Mouse (Mus musculus) testis, adult 2 months (tissue): ENCODE measurements around the gene Samd4b. TPM values are rescaled to one million over a fixed set of nuclear protein-coding genes. Genes with fewer than 3 reads are reported as not detected.

Experiments used
- H3K27ac ChIP-seq: fragments of 200-500 bp; 2 replicates; pipeline ENCODE4 v1.5.1; 2012; ENCODE audit warnings: low read depth, low read length; ENCODE audit not compliant: control insufficient read depth, insufficient read depth
- H3K27me3 ChIP-seq: fragments of 200-500 bp; 2 replicates; pipeline ENCODE4 v1.6.1; 2012; ENCODE audit warnings: mild to moderate bottlenecking, low read length, moderate library complexity; ENCODE audit not compliant: control insufficient read depth, insufficient read depth
- H3K36me3 ChIP-seq: fragments of 200-500 bp; 2 replicates; pipeline ENCODE4 v1.6.1; 2012; ENCODE audit warnings: mild to moderate bottlenecking, low read length; ENCODE audit not compliant: control insufficient read depth, insufficient read depth
- H3K4me1 ChIP-seq: fragments of 200-500 bp; 2 replicates; pipeline ENCODE4 v1.6.1; 2012; ENCODE audit warnings: low read length; ENCODE audit not compliant: control insufficient read depth, insufficient read depth
- H3K4me3 ChIP-seq: fragments of 200-500 bp; 2 replicates; pipeline ENCODE4 v1.5.1; 2012; ENCODE audit warnings: low read depth, mild to moderate bottlenecking, low read length, moderate library complexity, mixed read lengths; ENCODE audit not compliant: control insufficient read depth
- CTCF ChIP-seq: fragments of 200-500 bp; IDR thresholded peaks from 2 replicates; pipeline ENCODE4 v1.5.1; 2012; ENCODE audit warnings: low read depth, mild to moderate bottlenecking, inconsistent platforms, low read length, moderate library complexity; ENCODE audit not compliant: control insufficient read depth, insufficient read depth, insufficient replicate concordance
- POLR2A ChIP-seq: fragments of 200-500 bp; IDR thresholded peaks from 2 replicates; pipeline ENCODE4 v1.6.1; 2012; ENCODE audit warnings: low read depth, mild to moderate bottlenecking, inconsistent platforms, low read length, moderate library complexity; ENCODE audit not compliant: control insufficient read depth
- polyA plus RNA-seq: library from polyadenylated mRNA; depleted of rRNA; stranded (reverse); fragments of >200 nt; gene quantifications from 2 replicates; pipeline ENCODE4 v1.2.3, GENCODE M21; 2012

Samd4b gene
- polyA plus RNA-seq, 1 experiment: 234 TPM

DNA sequence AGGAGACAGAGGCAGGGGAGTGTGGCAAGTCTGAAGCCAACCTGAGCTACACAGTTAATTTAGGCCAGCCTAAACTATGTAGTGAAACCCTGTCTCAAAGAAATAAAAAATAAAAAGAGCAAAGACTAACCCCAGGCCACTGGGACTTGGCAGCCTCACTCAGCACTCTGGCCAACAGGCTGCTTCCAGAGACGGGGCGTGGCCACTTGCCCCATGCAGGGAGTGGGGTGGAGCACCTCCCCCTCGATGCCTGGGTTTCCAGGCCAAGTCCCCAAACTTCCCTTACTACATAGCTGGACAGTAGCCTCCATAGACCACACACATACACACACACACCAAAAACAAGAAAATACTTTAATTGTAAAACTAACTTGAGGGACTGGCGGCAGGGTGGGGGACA lies 39.5 kb downstream of the Samd4b start:
- Histone ChIP-seq H3K27me3 (no peaks in the 10 kb centered on the region), H3K4me1 (no peaks in the 10 kb centered on the region), H3K4me3 (no peak overlapping the region), H3K27ac (no peak overlapping the region), H3K36me3 (no peaks in the 10 kb centered on the region; the same call in 1 of the 2 replicates)
- TF ChIP-seq CTCF (no peak), POLR2A (no peak)

DNA sequence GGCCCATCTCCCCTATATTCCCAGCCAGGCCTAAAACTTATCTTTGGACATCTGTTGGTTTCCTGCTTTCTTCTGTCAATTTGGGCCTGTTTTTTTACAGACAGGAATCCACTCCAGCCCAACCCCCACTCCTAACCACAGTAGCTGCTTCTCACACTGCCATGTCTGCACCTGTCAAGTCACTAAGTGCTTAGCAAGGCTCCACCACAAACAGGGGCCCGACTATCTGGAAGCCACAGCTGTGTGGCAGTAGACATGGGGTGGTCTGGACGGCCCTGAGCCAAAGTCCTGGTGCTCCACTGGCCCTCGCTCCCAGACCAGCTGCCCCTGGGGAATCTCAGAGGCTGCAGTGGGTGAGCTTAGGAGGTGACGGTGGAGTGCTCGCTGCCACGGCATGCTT lies 40.2 kb downstream of the Samd4b start:
- H3K4me3 ChIP-seq: no peak overlapping the region
- H3K27ac ChIP-seq: no peak overlapping the region
- H3K27me3 ChIP-seq: no peaks in the 10 kb centered on the region
- TF ChIP-seq CTCF: no peak
- no peak for TF ChIP-seq POLR2A
- H3K4me1 ChIP-seq: peaks cover 2% of the 10 kb centered on the region; the same call in 1 of the 2 replicates
- H3K36me3 ChIP-seq: no peaks in the 10 kb centered on the region; the same call in 1 of the 2 replicates

DNA sequence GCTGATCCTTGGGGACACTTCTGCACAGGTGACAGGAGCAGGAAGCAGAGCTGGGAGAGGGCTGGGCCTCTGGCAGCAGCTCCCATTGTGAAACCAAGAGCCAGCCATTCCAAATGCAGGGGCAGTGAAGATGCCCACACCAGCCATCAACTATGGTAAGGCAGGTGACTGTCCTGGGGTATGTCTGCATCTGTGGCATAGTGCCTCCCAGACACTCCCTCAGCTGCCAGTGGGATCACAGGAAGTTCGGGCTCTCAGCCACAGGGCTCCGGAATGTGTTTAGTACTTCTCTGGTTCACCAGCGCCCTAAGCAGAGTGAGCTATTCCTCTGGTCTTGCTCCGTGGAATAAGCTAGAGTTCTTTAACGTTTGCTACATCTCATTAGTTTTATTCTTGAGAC lies 40.9 kb downstream of the Samd4b start:
- Histone ChIP-seq H3K4me1 (peaks cover 2% of the 10 kb centered on the region; the same call in 1 of the 2 replicates), H3K4me3 (no peak overlapping the region), H3K27ac (no peak overlapping the region), H3K27me3 (no peaks in the 10 kb centered on the region), H3K36me3 (no peaks in the 10 kb centered on the region; the same call in 1 of the 2 replicates)
- TF ChIP-seq POLR2A: no peak
- TF ChIP-seq CTCF: no peak

DNA sequence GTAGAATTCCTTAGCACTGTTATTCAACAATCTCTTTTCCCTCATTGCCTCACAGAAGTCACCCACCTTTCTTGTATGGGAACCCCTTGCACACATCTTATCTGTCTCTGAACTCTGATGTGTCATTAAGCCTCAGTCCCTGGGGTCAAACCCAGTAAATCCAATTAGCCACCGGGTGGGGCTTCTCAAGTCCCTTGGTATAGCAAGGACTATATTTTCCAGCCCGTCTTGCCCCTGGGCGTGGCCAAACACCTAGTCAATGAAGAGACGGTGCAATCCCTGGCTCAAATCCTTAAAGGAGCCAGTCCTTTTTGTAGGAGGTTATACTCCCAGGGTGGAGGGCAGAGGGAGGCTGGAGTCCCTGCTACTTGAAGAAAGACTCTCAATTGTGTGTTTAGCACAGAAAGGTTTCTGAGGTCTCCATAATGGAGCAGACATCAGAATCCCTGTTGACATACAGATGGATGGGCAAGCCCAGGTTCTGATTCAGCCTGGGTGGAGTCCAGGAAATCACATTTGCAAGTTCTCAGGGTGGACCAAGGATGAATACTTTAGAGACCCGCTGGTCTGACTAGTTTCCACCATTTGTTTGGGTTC lies 41.9 kb downstream of the Samd4b start:
- TF ChIP-seq CTCF (no peak), POLR2A (no peak)
- Histone ChIP-seq H3K27me3 (no peaks in the 10 kb centered on the region), H3K4me1 (peaks cover 2% of the 10 kb centered on the region; the same call in 1 of the 2 replicates), H3K4me3 (no peak overlapping the region), H3K27ac (no peak overlapping the region), H3K36me3 (no peaks in the 10 kb centered on the region; the same call in 1 of the 2 replicates)

DNA sequence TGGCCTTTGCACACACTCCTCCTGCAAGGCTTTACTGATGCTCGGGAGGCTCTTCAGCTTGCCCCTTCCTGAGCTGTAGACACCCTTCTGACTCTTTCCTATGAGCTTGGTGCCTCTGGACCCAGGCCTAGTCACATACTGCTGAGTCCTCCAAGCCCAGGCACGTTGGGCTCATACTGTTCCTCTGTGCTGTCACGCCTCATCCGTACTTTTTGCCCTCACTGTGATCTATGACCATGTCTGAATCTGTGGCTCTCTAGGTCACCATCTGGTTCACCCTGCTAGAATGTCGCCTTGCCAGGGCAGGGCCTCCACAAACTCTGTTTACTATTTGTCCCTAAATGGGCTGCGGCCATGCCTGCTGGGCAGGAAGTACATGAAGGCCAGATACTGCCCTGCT lies 44.9 kb downstream of the Samd4b start:
- Histone ChIP-seq H3K4me1 (peaks cover 4% of the 10 kb centered on the region; the same call in 1 of the 2 replicates), H3K27me3 (no peaks in the 10 kb centered on the region), H3K36me3 (no peaks in the 10 kb centered on the region), H3K27ac (no peak overlapping the region), H3K4me3 (no peak overlapping the region)
- no peak for TF ChIP-seq POLR2A
- no peak for TF ChIP-seq CTCF

DNA sequence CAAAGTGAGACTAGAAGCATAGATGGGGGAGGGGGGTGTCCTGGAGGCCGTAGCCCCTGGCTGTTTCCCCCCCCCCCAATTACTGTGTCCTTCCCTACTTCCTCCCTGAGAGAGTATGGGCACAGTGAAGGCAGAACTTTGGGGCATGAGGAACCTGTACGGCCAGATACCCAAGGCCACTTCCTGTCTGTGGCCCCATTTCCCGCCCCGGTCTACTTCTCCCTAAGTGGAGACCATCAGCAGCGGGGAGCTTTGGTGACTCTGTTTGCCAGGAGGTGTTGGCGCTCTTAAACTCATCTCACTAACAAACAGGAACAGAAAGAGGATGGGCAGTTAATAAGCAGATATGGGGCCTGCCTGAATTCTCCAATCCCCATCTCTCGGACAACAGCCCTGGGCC lies 50.3 kb downstream of the Samd4b start:
- TF ChIP-seq POLR2A (no peak), CTCF (no peak)
- H3K4me1 ChIP-seq: peaks cover 31% of the 10 kb centered on the region
- no peak overlapping the region for H3K27ac ChIP-seq
- H3K27me3 ChIP-seq: peaks cover 4% of the 10 kb centered on the region
- H3K4me3 ChIP-seq: no peak overlapping the region
- H3K36me3 ChIP-seq: no peaks in the 10 kb centered on the region

DNA sequence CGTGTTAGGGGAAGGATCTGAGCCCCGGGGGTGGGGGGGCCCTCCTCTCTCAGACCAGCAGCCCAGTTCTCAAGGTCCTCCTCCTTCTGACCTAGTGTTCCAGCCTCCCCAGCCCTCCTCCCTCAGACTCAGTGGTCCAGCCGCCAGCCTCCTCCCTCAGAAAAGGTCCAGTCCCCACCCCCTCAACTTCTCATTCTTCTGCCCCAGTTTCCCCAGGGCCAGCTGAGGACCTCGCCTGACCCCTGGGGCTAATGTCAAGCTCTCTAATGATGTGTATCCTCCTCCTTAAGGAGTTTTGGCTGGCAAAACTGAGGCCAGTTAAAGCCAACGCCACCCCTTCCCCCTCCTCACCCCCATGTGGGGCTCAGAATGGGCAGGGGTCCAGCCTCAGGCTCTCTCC lies 50.8 kb downstream of the Samd4b start, which contains the start of gene Nccrp1:
Nccrp1 (minus strand) TSS at position 101 of the 400 bp plus-strand sequence.
- TF ChIP-seq POLR2A (no peak), CTCF (no peak)
- Histone ChIP-seq H3K4me3 (peak within 1 kb of the TSS; percentile 20), H3K36me3 (no peaks in the 10 kb centered on the region), H3K4me1 (peaks cover 31% of the 10 kb centered on the region), H3K27me3 (peaks cover 4% of the 10 kb centered on the region), H3K27ac (no peak within 1 kb of the TSS)

DNA sequence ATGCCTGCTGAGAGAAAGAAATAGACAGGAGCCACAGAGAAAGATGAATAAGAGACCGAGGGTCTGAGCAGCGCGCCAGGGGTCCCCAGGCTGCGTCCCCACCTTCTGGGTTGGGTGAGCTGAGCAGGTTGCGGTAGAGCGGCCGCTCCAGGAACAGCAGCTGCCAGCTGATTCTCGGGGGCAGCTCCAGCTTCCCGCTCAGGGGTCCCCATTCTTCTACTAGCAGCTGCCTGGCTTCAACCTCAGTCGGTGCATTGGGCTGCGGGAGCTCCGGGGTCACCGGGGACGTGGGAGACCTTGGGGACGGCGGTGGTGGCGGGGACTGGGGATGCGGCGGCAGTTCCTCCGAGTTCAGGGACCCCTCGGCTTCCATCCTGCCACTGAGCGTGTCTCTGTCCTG lies 51.3 kb downstream of the Samd4b start:
- Histone ChIP-seq H3K4me3 (peak overlapping the region; percentile 20), H3K4me1 (peaks cover 31% of the 10 kb centered on the region), H3K27me3 (peaks cover 4% of the 10 kb centered on the region), H3K27ac (no peak overlapping the region), H3K36me3 (no peaks in the 10 kb centered on the region)
- no peak for TF ChIP-seq POLR2A
- no peak for TF ChIP-seq CTCF
